Mouse (Mus musculus): ENCODE data around the gene Pcdh15.

- TF ChIP-seq POLR2A (IDR thresholded peaks at IDR 0.05; ENCODE audit: low read depth, low read length) (no peak), CTCF (conservative IDR thresholded peaks at IDR 0.05; ENCODE audit: insufficient read depth, insufficient read length, low read depth, low read length) (no peak)
Measured at GRCm38 (mm10) chr10:73147543-73147942, 48.4 kb downstream of the Pcdh15 start.
